16 mouse cellular contexts compared by ENCODE assay signal in genomic region chr1:169080686-169081085, GRCm38 (mm10).
"Had no signal": no experiment of that assay in that cellular context is flagged by ENCODE, and none has a peak within 500 bp of the region (broad histone marks: within the 10 kb centered on the region; RNA-seq: fewer than 3 reads in every experiment).

No protein-coding gene starts in this region.

- H3K4me3 ChIP-seq: lung, embryonic 15.5 days; megakaryocyte, embryonic 14.5 days; midbrain, embryonic 12.5 days; midbrain, embryonic 15.5 days; neural tube, embryonic 12.5 days; stomach, embryonic 15.5 days had no signal

- H3K27ac ChIP-seq: lung, embryonic 15.5 days; macrophage; midbrain, embryonic 12.5 days; midbrain, embryonic 15.5 days; neural tube, embryonic 12.5 days; stomach, embryonic 15.5 days; stomach, postnatal 0 days had no signal

- DNase-seq: liver, postnatal 0 days; lung, adult 2 months; lung, postnatal 14 days; lung, postnatal 36 days; right cerebral cortex, postnatal 14 days; thymus, adult 2 months; thymus, postnatal 25 days; thymus, postnatal 4 days had no signal
